Mouse (Mus musculus) ES-E14 (cell line): ENCODE measurements around the gene Ptdss2.

Source experiments
- CHD2 ChIP-seq: IDR thresholded peaks from 2 replicates; pipeline ENCODE4 v1.6.1; 2014; ENCODE audit warnings: mild to moderate bottlenecking, low read depth, low read length, inconsistent platforms
- HCFC1 ChIP-seq: IDR thresholded peaks from 2 replicates; pipeline ENCODE4 v1.6.1; 2012; ENCODE audit warnings: low read length, inconsistent platforms, borderline replicate concordance; ENCODE audit not compliant: insufficient read depth
- MAFK ChIP-seq: IDR thresholded peaks from 2 replicates; pipeline ENCODE4 v1.6.1; 2014; ENCODE audit warnings: mild to moderate bottlenecking, low read depth, low read length, inconsistent platforms; ENCODE audit not compliant: insufficient read depth
- ZC3H11A ChIP-seq: IDR thresholded peaks from 2 replicates; pipeline ENCODE4 v1.6.1; 2012; ENCODE audit warnings: low read depth, mild to moderate bottlenecking, inconsistent platforms, low read length, borderline replicate concordance
- ZNF384 ChIP-seq: IDR thresholded peaks from 2 replicates; pipeline ENCODE4 v1.6.1; 2012; ENCODE audit warnings: low read depth, low read length, inconsistent platforms

GRCm38 (mm10) chr7:141164397-141164796 is 42.2 kb downstream of the Ptdss2 start:
- TF ChIP-seq ZNF384 (no peak), CHD2 (no peak), ZC3H11A (no peak), HCFC1 (no peak), MAFK (no peak)
